Mouse (Mus musculus): ENCODE data around the gene Ttc12.

DNA sequence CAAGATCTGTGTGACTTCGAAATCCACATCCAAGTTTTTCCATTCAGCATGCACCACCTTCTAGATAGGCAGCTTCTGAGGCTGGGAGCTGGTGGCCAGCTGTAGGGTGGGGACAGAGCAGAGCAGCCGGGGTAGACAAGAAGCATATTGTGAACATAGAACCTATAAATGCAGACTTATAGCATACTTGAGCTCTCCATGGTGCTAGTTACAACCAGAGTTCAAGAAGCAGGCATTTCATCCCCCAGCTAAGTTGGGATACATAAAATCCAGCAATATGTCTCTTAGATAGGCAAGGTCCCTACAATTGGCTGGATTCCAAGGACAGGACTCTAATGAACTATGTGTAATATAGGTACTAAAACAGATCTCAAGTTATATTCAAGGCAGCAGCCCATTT lies 82.3 kb downstream of the Ttc12 start:
- TF ChIP-seq CTCF (IDR thresholded peaks at IDR 0.05; ENCODE audit: low read depth) (no peak), EP300 (IDR thresholded peaks at IDR 0.05; ENCODE audit: low read depth) (no peak)

All from liver, embryonic 14.5 days (tissue).